Mouse (Mus musculus) ES-E14 (cell line): ENCODE results near the gene Zfp503.

Source experiments
- CHD2 ChIP-seq: IDR thresholded peaks from 2 replicates; pipeline ENCODE4 v1.6.1; 2014; ENCODE audit warnings: mild to moderate bottlenecking, low read depth, low read length, inconsistent platforms
- HCFC1 ChIP-seq: IDR thresholded peaks from 2 replicates; pipeline ENCODE4 v1.6.1; 2012; ENCODE audit warnings: low read length, inconsistent platforms, borderline replicate concordance; ENCODE audit not compliant: insufficient read depth
- MAFK ChIP-seq: IDR thresholded peaks from 2 replicates; pipeline ENCODE4 v1.6.1; 2014; ENCODE audit warnings: mild to moderate bottlenecking, low read depth, low read length, inconsistent platforms; ENCODE audit not compliant: insufficient read depth
- ZC3H11A ChIP-seq: IDR thresholded peaks from 2 replicates; pipeline ENCODE4 v1.6.1; 2012; ENCODE audit warnings: low read depth, mild to moderate bottlenecking, inconsistent platforms, low read length, borderline replicate concordance
- ZNF384 ChIP-seq: IDR thresholded peaks from 2 replicates; pipeline ENCODE4 v1.6.1; 2012; ENCODE audit warnings: low read depth, low read length, inconsistent platforms

DNA sequence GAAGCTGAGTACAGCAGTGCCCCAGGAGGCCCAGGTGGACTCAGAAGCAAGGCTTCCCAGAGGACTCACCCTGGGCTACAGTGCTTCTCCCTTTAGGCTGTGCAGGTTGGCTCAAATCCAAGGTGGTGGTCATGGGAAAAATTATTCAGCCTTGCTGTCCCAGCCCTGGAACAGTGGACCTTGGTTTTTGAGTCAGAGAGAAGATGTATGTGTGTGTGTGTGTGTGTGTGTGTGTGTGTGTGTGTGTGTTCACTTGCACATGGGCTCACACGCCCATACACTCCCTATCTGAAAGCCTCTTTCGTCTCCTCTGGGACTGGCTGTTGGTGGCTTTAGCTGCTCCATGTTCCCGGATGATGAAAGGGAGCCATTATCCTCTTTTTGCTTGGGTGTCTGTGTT is 46.5 kb upstream of the Zfp503 start:
- TF ChIP-seq ZNF384 (no peak), MAFK (no peak), HCFC1 (no peak), CHD2 (no peak), ZC3H11A (no peak)
